Mouse (Mus musculus) testis, adult 2 months (tissue): ENCODE data around the gene Acadvl.

Experiments used
- CTCF ChIP-seq: fragments of 200-500 bp; IDR thresholded peaks from 2 replicates; pipeline ENCODE4 v1.5.1; 2012; ENCODE audit warnings: low read depth, mild to moderate bottlenecking, inconsistent platforms, low read length, moderate library complexity; ENCODE audit not compliant: control insufficient read depth, insufficient read depth, insufficient replicate concordance
- POLR2A ChIP-seq: fragments of 200-500 bp; IDR thresholded peaks from 2 replicates; pipeline ENCODE4 v1.6.1; 2012; ENCODE audit warnings: low read depth, mild to moderate bottlenecking, inconsistent platforms, low read length, moderate library complexity; ENCODE audit not compliant: control insufficient read depth

DNA sequence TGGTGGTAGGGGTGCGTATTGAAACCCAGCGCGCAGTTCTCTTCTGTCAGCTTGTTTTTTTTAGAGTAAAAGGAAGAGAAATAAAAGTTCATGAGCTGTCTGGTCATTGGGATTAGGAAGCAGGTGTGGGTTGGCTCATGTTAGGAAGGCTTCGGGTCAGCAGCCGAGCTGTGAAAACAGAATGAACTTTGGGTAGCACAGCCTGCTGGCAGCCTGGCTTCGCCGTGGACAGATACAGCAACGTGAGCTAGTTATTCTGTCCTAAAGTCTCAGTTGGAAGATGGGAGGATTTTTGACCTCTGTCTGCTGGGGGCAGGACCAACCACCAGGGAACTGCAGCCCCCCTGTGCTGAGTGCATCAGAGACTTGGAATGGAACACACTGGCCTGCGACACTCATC lies 42.6 kb upstream of the Acadvl start:
- TF ChIP-seq CTCF: no peak
- TF ChIP-seq POLR2A: no peak
